Mouse (Mus musculus) cortical plate, adult 2 months (tissue): Measurements from ENCODE around the gene Adamts16.

ENCODE experiments used
- CTCF ChIP-seq: fragments of 200-500 bp; IDR thresholded peaks from 2 replicates; pipeline ENCODE4 v1.5.1; 2011; ENCODE audit warnings: mild to moderate bottlenecking, control low read depth, low read length; ENCODE audit not compliant: insufficient read depth; ENCODE audit errors: extremely low read depth
- POLR2A ChIP-seq: fragments of 200-500 bp; IDR thresholded peaks from 2 replicates; pipeline ENCODE4 v1.6.1; 2011; ENCODE audit warnings: mild to moderate bottlenecking, low read length, control low read depth; ENCODE audit not compliant: insufficient read depth; ENCODE audit errors: extremely low read depth

DNA sequence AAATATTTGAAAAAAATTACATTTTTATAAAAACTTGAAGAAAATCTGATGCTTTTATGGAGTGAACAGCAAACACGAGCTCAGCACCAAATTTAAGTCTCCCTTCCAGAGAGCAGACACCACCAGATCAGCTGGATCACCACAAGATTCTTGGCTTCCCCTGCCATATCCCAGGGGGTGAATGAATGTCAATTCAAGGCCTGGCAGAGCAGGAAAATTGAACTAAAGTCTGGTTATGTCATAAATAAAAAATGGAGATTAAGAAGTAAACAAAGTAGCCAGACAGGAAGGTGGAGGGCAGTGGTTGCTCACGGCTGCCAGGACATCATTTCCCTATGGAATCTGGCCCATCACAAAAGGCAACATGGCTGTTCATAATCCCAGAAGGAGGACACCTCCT is 80.3 kb downstream of the Adamts16 start:
- no peak for TF ChIP-seq POLR2A
- no peak for TF ChIP-seq CTCF
